Mouse (Mus musculus) megakaryocyte, embryonic 14.5 days (primary cell): Measurements from ENCODE around the gene Ip6k1. TPM values are rescaled to one million over a fixed set of nuclear protein-coding genes. Genes with fewer than 3 reads are reported as not detected.

Source experiments
- H3K27me3 ChIP-seq: replicated peaks from 2 replicates; pipeline ENCODE3; 2012; ENCODE audit warnings: inconsistent platforms
- H3K36me3 ChIP-seq: replicated peaks from 2 replicates; pipeline ENCODE3; 2012; ENCODE audit warnings: low read length, inconsistent platforms, mixed read lengths
- H3K4me1 ChIP-seq: 2 replicates; pipeline ENCODE4 v1.6.1; 2012; ENCODE audit warnings: inconsistent platforms
- H3K4me3 ChIP-seq: replicated peaks from 2 replicates; pipeline ENCODE3; 2012; ENCODE audit warnings: moderate library complexity, mild to moderate bottlenecking, inconsistent platforms
- H3K9me3 ChIP-seq: 2 replicates; pipeline ENCODE4 v1.6.1; 2012; ENCODE audit warnings: inconsistent platforms
- FLI1 ChIP-seq: IDR thresholded peaks from 2 replicates; pipeline ENCODE4 v1.6.1; 2012; ENCODE audit warnings: low read length, inconsistent platforms, mixed read lengths
- GATA1 ChIP-seq: IDR thresholded peaks from 3 replicates; pipeline ENCODE4 v1.6.1; 2012; ENCODE audit warnings: mixed read lengths, low read length, inconsistent platforms, borderline replicate concordance
- polyA plus RNA-seq: library from polyadenylated mRNA; stranded (reverse); fragments of >175 nt; gene quantifications from 2 replicates; pipeline ENCODE4 v1.2.3, GENCODE M21; 2012; ENCODE audit warnings: low replicate concordance; ENCODE audit not compliant: insufficient read depth

Ip6k1 gene
- polyA plus RNA-seq, 1 experiment, result 26.3 TPM

DNA sequence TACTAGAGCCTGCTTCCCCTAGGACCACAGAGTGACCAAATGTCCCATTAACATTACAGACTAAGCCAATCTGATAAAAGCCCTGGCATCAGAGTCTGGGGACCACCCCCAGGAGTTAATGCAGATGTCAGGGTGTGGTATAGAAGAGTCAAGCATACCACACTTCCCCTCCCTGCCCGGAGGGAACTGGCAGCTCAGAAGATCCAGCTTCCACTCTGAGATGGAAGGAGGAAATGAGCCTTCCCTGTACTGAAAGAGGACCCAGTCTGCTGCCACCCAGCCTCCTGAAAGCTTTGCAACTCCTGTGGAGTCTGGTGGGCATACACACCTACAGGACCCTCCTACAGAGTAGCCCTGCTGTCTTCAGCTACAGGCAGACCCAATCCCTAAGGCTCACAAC lies 52.8 kb downstream of the Ip6k1 start:
- TF ChIP-seq FLI1, result no peak
- TF ChIP-seq GATA1, result no peak
- peaks cover 98% of the 10 kb centered on the region for H3K36me3 ChIP-seq

DNA sequence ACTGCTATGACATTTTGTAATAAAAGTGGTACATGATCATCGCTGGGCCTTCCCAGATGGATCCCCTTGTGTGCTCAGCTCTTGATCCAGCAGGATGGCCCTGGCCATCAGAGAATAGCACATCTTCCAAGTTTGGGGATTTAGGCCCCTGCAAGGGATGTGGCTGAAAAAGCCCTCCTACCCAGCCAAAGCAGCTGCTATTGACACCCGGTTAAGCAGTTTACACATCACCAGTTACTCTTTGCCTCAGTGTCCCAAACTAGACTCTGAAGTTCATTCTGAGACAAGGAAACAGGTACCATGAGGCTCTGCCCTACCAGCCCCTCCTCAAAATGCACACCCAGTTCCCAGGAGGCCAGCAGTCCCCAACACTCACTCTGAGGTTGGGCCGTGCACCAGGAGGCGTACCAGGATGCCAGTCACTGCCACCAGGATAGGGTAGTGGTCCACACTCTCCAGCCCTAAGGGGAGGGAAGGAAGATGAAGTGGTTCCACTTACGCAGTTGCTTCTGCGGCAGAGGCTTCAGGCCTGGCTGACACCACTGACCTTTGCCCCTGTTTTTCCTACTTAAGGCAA lies 53.4 kb downstream of the Ip6k1 start:
- Histone ChIP-seq H3K9me3 (no peaks in the 10 kb centered on the region), H3K4me3 (no peak overlapping the region), H3K27me3 (no peaks in the 10 kb centered on the region), H3K36me3 (peaks cover 96% of the 10 kb centered on the region), H3K4me1 (peaks cover 93% of the 10 kb centered on the region)
- no peak for TF ChIP-seq GATA1

More for the DNA sequence above, 52.8 kb downstream of the Ip6k1 start:
- H3K9me3 ChIP-seq, result no peaks in the 10 kb centered on the region
- no peaks in the 10 kb centered on the region for H3K27me3 ChIP-seq
- peaks cover 93% of the 10 kb centered on the region for H3K4me1 ChIP-seq
- H3K4me3 ChIP-seq, result no peak overlapping the region

DNA sequence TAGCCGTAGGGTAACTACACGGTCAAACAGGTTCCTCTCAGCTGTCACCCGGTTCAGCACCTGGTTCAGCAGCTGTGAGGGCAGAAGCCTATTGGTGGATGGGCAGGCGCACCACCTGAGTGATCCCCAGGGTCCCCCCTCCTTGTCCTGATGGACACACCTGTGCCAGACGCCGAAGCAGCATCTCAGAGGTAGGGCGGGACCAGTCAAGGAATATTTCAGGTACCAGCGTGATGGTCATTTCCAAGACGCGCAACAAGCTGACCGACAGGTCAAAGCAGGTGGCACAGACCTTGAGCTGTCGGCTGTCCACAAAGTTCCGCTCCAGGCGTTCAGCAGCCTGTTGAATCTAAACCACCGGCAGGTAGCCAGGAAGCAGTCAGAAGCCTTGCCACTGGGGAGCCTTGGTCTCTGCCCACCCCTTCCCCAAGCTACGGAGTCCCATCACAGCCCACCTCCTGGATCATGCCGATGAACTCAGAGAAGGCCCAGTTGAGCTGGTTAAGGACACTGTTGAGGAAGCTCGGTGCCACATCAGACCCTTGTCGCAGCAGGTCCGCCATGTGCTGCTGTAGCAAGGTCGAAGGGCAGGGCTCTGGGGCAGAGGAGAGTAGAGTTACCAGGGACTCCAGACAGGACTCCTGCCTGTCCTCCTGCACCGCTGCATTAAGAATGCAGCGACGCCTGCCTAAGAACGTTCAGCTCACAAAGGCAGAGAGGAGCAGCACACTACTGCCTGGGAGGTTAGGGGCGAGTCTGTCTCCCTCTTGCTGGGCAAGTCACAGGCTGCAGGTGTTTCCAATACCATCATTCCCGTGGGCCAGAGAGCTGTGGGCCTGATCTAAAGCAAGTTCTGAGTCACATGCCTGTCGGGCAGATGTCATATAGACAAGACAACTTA lies 54.3 kb downstream of the Ip6k1 start:
- Histone ChIP-seq H3K27me3 (no peaks in the 10 kb centered on the region), H3K4me1 (peaks cover 93% of the 10 kb centered on the region), H3K36me3 (peaks cover 93% of the 10 kb centered on the region), H3K9me3 (no peaks in the 10 kb centered on the region), H3K4me3 (no peak overlapping the region)
- no peak for TF ChIP-seq GATA1
- no peak for TF ChIP-seq FLI1

DNA sequence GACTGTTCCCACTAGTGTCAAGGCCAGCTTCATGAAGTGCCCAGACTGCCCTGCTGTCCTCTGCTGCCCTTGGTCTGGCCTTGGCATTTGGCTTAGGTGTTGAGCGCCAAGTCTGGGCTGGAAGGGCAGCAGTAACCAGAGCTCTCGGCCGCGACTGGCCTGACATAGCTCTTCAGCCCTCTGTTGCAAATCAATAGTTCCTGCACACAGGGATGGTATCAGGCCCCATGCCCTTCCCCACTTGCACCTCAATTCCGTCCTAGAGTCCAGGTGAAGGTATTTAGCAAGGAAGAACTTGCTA lies 54.9 kb downstream of the Ip6k1 start:
- Histone ChIP-seq H3K36me3 (peaks cover 93% of the 10 kb centered on the region), H3K9me3 (no peaks in the 10 kb centered on the region), H3K4me1 (peaks cover 93% of the 10 kb centered on the region), H3K4me3 (no peak overlapping the region), H3K27me3 (no peaks in the 10 kb centered on the region)
- TF ChIP-seq GATA1, result no peak
- TF ChIP-seq FLI1, result no peak

DNA sequence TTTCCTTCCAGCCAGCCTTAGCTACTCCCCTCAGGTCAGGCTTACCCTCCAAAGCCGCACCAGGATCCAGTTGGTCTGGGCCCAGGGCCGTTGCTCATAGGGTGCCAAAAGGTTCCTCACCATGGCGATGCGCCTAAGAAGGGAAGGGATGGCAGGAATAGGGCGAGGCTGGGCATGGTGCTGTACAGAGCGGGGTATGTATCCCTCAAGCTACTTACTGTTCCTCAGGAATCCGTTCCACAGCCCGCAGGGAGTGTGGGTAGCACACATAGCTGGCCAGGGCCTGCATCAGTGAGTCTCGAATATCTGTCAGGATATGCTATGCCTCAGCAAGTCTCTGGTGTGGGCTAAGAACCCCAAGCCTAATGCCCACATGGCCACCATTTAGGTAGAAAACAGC lies 56.0 kb downstream of the Ip6k1 start:
- Histone ChIP-seq H3K4me3 (no peak overlapping the region), H3K4me1 (peaks cover 93% of the 10 kb centered on the region), H3K9me3 (no peaks in the 10 kb centered on the region), H3K36me3 (peaks cover 95% of the 10 kb centered on the region), H3K27me3 (no peaks in the 10 kb centered on the region)
- TF ChIP-seq GATA1 (no peak), FLI1 (no peak)

DNA sequence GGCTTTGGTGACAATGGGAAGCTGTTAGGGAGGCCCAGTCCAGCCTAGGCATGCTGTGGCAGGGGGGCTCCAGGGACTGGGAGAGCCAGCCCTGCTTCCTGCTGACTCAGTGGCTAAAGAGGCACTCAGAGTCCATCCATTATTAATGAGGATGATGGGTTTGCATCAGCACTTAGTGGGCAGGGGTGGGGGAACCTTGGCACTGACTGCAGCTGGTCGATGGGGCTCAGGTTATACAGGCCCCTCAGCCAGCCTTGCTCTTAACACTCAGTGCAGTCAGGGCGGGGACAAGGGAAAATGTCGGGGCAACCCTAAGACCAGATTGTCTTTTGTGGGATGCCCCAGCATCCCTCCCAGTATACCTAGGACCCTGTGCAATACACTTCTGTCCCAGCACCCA lies 59.8 kb downstream of the Ip6k1 start:
- peaks cover 94% of the 10 kb centered on the region for H3K36me3 ChIP-seq
- no peak for TF ChIP-seq GATA1
- TF ChIP-seq FLI1, result no peak

DNA sequence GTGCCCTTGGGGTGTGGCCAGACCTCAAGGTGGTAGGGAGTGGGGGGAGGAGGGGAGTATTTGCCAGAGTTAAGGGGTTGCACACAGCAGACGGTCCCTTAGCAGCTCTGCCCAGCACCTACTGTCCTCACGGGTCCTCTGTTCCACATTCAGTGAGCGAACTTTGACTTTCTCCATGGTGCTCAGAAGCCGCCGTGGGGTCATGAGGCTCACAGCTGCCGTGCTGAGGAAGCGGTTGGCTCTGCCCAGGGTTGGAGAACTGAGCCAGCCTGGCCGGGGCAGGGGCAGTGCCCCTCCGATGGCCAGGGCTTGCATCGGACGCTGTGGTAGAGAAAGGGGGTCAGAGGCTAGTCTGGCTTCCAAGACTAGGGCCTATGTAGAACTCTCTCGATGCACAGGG lies 61.1 kb downstream of the Ip6k1 start:
- Histone ChIP-seq H3K36me3 (peaks cover 94% of the 10 kb centered on the region), H3K4me1 (peaks cover 82% of the 10 kb centered on the region), H3K9me3 (no peaks in the 10 kb centered on the region), H3K4me3 (no peak overlapping the region), H3K27me3 (no peaks in the 10 kb centered on the region)
- TF ChIP-seq FLI1 (no peak), GATA1 (no peak)

More for the DNA sequence above, 59.8 kb downstream of the Ip6k1 start:
- Histone ChIP-seq H3K4me1 (peaks cover 81% of the 10 kb centered on the region), H3K9me3 (no peaks in the 10 kb centered on the region), H3K27me3 (no peaks in the 10 kb centered on the region), H3K4me3 (peak overlapping the region; percentile 15)

DNA sequence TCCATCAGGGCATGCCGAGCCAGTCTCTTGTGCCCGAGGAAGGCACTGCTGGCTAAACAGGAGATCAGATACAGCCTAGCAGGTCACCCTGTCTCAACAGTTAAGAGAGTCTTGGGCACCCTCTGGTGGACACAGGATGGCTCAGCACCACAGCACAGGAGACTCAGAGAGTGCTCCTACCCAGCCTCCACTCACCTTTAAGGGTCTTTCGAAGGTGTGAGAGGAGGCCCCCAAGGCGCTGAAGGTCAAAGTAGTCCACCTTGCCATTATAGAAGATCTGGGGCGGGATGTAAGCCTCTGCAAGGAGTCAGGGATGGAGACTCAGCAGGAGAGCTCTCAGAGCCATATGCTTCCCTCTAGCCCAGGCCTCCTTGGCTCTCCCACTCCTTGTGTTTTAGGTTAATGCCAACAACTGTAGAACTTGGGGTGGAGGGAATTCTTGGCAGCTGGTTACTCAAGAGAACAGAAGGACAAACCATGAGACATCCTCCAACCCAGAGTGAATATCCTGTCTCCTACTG lies 63.2 kb downstream of the Ip6k1 start:
- H3K36me3 ChIP-seq, result peaks cover 94% of the 10 kb centered on the region
- H3K4me1 ChIP-seq, result peaks cover 64% of the 10 kb centered on the region

DNA sequence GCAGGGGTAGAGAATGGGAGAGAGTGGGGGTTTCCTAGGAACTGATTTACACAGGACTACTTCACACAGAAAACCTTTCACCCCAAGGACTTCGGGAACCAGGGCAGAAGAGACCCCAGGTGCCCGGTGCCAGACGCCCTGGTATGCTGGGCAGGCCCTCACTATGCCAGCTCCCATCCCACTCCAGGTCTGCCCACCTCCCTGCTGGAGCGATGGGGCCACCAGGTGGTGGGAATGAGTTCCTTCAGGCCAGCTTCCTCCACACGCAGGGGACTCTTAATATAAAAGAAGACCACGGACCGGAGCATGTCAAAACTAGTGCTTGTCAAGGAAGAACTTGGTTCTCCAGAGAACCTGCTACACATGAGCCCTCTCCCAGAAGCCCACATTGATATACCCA lies 64.9 kb downstream of the Ip6k1 start:
- no peak overlapping the region for H3K4me3 ChIP-seq
- H3K9me3 ChIP-seq, result no peaks in the 10 kb centered on the region
- no peak for TF ChIP-seq FLI1
- TF ChIP-seq GATA1, result no peak
- H3K36me3 ChIP-seq, result peaks cover 99% of the 10 kb centered on the region
- H3K27me3 ChIP-seq, result no peaks in the 10 kb centered on the region
- H3K4me1 ChIP-seq, result peaks cover 48% of the 10 kb centered on the region

More for the DNA sequence above, 63.2 kb downstream of the Ip6k1 start:
- TF ChIP-seq FLI1 (no peak), GATA1 (no peak)
- Histone ChIP-seq H3K9me3 (no peaks in the 10 kb centered on the region), H3K27me3 (no peaks in the 10 kb centered on the region), H3K4me3 (no peak overlapping the region)

DNA sequence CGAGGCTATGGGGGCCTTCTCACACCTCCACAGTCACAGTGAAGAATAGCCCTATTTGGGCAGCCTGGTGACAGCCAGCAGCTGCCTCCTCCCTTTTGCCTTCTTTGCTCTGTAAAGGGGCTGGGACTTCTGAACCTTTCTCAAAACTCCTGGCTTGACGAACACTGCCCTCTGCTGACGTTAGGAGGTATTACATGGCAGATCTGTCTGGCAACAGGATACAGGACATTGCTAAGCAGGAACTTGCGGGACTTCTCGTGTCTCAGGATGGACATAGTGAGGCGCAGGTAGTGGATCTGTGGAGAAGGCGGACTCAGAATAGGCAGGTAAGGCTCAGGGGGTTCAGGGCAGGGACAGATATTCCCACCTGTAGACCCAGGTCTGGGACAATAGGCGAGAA lies 65.6 kb downstream of the Ip6k1 start:
- Histone ChIP-seq H3K9me3 (no peaks in the 10 kb centered on the region), H3K27me3 (no peaks in the 10 kb centered on the region), H3K36me3 (peaks cover 97% of the 10 kb centered on the region), H3K4me1 (peaks cover 48% of the 10 kb centered on the region), H3K4me3 (no peak overlapping the region)
- TF ChIP-seq GATA1 (no peak), FLI1 (no peak)
